Mouse (Mus musculus): ENCODE results near the gene Ldb3.

DNA sequence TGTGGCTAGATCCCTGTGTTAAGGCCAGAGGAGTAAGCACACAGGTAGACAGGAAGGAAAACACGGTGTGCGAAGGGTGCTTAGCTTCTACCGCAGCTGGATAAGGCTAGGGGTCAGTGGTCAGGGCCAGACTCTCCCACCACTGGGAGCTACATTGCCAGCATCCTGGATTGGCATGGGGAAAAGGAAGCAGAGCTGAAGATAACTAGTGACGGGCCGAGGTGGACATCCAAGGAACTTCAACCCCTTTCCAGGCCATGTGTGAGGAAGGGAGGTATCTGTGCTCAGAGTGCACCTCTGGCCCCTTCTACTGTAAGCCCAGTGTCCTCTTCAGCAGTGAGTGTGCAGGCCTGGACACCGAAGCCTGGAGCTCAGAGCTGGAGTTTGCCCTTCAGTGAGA is 35.0 kb downstream of the Ldb3 start:
- TF ChIP-seq CTCF (IDR thresholded peaks at IDR 0.05; ENCODE audit: low read depth) = no peak
- no peak for TF ChIP-seq EP300 (IDR thresholded peaks at IDR 0.05; ENCODE audit: low read depth)
